Mouse (Mus musculus): ENCODE measurements around the gene Lmbrd2. TPM values are rescaled to one million over a fixed set of nuclear protein-coding genes. Genes with fewer than 3 reads are reported as not detected.
A peak's percentile ranks its signal among the peaks of the same experiment; 100 is the strongest.

Gene Lmbrd2
- 3.1 and 3.9 TPM in 2 replicates for polyA plus RNA-seq (2015; fragmentation: Nextera tagmentation; extraction: Ambion mirVana)

GRCm38 (mm10) chr15:9140252-9140680, at the start of gene Lmbrd2:
Gene Lmbrd2 (plus strand): TSS chr15:9140550.
- ATAC-seq = peak; percentile 99
- Histone ChIP-seq H3K9ac (ENCODE audit: low read depth, low read length) (peak within 1 kb of the TSS; percentile 90), H3K4me1 (ENCODE audit: control insufficient read depth, insufficient read depth, low read depth, low read length) (peaks cover 10% of the 10 kb centered on the region), H3K36me3 (ENCODE audit: control insufficient read depth, insufficient read depth, low read length) (peaks cover 3% of the 10 kb centered on the region; the same call in 1 of the 2 replicates), H3K27ac (ENCODE audit: low read depth, low read length) (peak within 1 kb of the TSS; percentile 94), H3K4me3 (ENCODE audit: low read length) (peak within 1 kb of the TSS; percentile 94), H3K4me2 (ENCODE audit: low read length) (peak within 1 kb of the TSS; percentile 86), H3K27me3 (replicated peaks; ENCODE audit: control insufficient read depth, insufficient read depth, low read length) (no peaks in the 10 kb centered on the region), H3K9me3 (ENCODE audit: control insufficient read depth, low read length) (no peaks in the 10 kb centered on the region)
- WGBS = under 1% methylated on average over 34 of the region's 34 CpGs

- Histone ChIP-seq H3K9me3 (ENCODE audit: control insufficient read depth, low read length) (no peaks in the 10 kb centered on the region), H3K9ac (ENCODE audit: low read depth, low read length) (no peak overlapping the region), H3K36me3 (ENCODE audit: control insufficient read depth, insufficient read depth, low read length) (peaks cover 6% of the 10 kb centered on the region), H3K27me3 (replicated peaks; ENCODE audit: control insufficient read depth, insufficient read depth, low read length) (no peaks in the 10 kb centered on the region), H3K27ac (ENCODE audit: low read depth, low read length) (no peak overlapping the region), H3K4me2 (ENCODE audit: low read length) (no peak overlapping the region), H3K4me3 (ENCODE audit: low read length) (no peak overlapping the region), H3K4me1 (ENCODE audit: control insufficient read depth, insufficient read depth, low read depth, low read length) (peaks cover 5% of the 10 kb centered on the region)
- no peak for ATAC-seq
- WGBS = 97% methylated on average over 5 of the region's 5 CpGs
Measured at GRCm38 (mm10) chr15:9090662-9091061, 49.7 kb upstream of the Lmbrd2 start.

GRCm38 (mm10) chr15:9093598-9094365, 46.6 kb upstream of the Lmbrd2 start:
- WGBS = 80% methylated on average over 11 of the region's 11 CpGs
- no peak overlapping the region for H3K27ac ChIP-seq (ENCODE audit: low read depth, low read length)
- no peak overlapping the region for H3K9ac ChIP-seq (ENCODE audit: low read depth, low read length)
- H3K4me3 ChIP-seq (ENCODE audit: low read length) = no peak overlapping the region
- H3K36me3 ChIP-seq (ENCODE audit: control insufficient read depth, insufficient read depth, low read length) = peaks cover 6% of the 10 kb centered on the region
- ATAC-seq = peak; percentile 43
- peaks cover 5% of the 10 kb centered on the region for H3K4me1 ChIP-seq (ENCODE audit: control insufficient read depth, insufficient read depth, low read depth, low read length)
- no peaks in the 10 kb centered on the region for H3K9me3 ChIP-seq (ENCODE audit: control insufficient read depth, low read length)
- H3K4me2 ChIP-seq (ENCODE audit: low read length) = 0 out of 2 replicates have a peak overlapping the region, but pooled peaks have one; percentile 12
- H3K27me3 ChIP-seq (replicated peaks; ENCODE audit: control insufficient read depth, insufficient read depth, low read length) = no peaks in the 10 kb centered on the region

GRCm38 (mm10) chr15:9094366-9094750, 46.0 kb upstream of the Lmbrd2 start:
- H3K4me2 ChIP-seq (ENCODE audit: low read length) = 0 out of 2 replicates have a peak overlapping the region, but pooled peaks have one; percentile 12
- peaks cover 6% of the 10 kb centered on the region for H3K36me3 ChIP-seq (ENCODE audit: control insufficient read depth, insufficient read depth, low read length)
- WGBS = 23% methylated on average over 13 of the region's 13 CpGs
- H3K4me1 ChIP-seq (ENCODE audit: control insufficient read depth, insufficient read depth, low read depth, low read length) = peaks cover 5% of the 10 kb centered on the region
- no peaks in the 10 kb centered on the region for H3K27me3 ChIP-seq (replicated peaks; ENCODE audit: control insufficient read depth, insufficient read depth, low read length)
- H3K4me3 ChIP-seq (ENCODE audit: low read length) = no peak overlapping the region
- H3K9me3 ChIP-seq (ENCODE audit: control insufficient read depth, low read length) = no peaks in the 10 kb centered on the region
- peak; percentile 91 for ATAC-seq
- no peak overlapping the region for H3K9ac ChIP-seq (ENCODE audit: low read depth, low read length)
- H3K27ac ChIP-seq (ENCODE audit: low read depth, low read length) = no peak overlapping the region

GRCm38 (mm10) chr15:9096865-9097264, 43.5 kb upstream of the Lmbrd2 start:
- H3K9me3 ChIP-seq (ENCODE audit: control insufficient read depth, low read length) = no peaks in the 10 kb centered on the region
- ATAC-seq = no peak
- peaks cover 11% of the 10 kb centered on the region for H3K36me3 ChIP-seq (ENCODE audit: control insufficient read depth, insufficient read depth, low read length)
- no peaks in the 10 kb centered on the region for H3K27me3 ChIP-seq (replicated peaks; ENCODE audit: control insufficient read depth, insufficient read depth, low read length)
- H3K4me3 ChIP-seq (ENCODE audit: low read length) = no peak overlapping the region
- WGBS = 91% methylated on average over 4 of the region's 4 CpGs
- H3K4me2 ChIP-seq (ENCODE audit: low read length) = no peak overlapping the region
- peaks cover 5% of the 10 kb centered on the region for H3K4me1 ChIP-seq (ENCODE audit: control insufficient read depth, insufficient read depth, low read depth, low read length)
- no peak overlapping the region for H3K27ac ChIP-seq (ENCODE audit: low read depth, low read length)
- H3K9ac ChIP-seq (ENCODE audit: low read depth, low read length) = no peak overlapping the region

GRCm38 (mm10) chr15:9100446-9101077, 39.8 kb upstream of the Lmbrd2 start:
- peak; percentile 89 for ATAC-seq
- 72% methylated on average over 10 of the region's 10 CpGs for WGBS
- no peak overlapping the region for H3K4me2 ChIP-seq (ENCODE audit: low read length)
- no peak overlapping the region for H3K4me3 ChIP-seq (ENCODE audit: low read length)
- no peaks in the 10 kb centered on the region for H3K9me3 ChIP-seq (ENCODE audit: control insufficient read depth, low read length)
- no peaks in the 10 kb centered on the region for H3K27me3 ChIP-seq (replicated peaks; ENCODE audit: control insufficient read depth, insufficient read depth, low read length)
- no peak overlapping the region; the same call in 1 of the 2 replicates for H3K27ac ChIP-seq (ENCODE audit: low read depth, low read length)
- peaks cover 9% of the 10 kb centered on the region; the same call in 1 of the 2 replicates for H3K36me3 ChIP-seq (ENCODE audit: control insufficient read depth, insufficient read depth, low read length)
- no peak overlapping the region for H3K9ac ChIP-seq (ENCODE audit: low read depth, low read length)
- no peaks in the 10 kb centered on the region for H3K4me1 ChIP-seq (ENCODE audit: control insufficient read depth, insufficient read depth, low read depth, low read length)

GRCm38 (mm10) chr15:9106303-9107074, 33.9 kb upstream of the Lmbrd2 start:
- no peak for ATAC-seq
- H3K9ac ChIP-seq (ENCODE audit: low read depth, low read length) = no peak overlapping the region
- no peak overlapping the region for H3K4me3 ChIP-seq (ENCODE audit: low read length)
- no peaks in the 10 kb centered on the region for H3K9me3 ChIP-seq (ENCODE audit: control insufficient read depth, low read length)
- no peak overlapping the region for H3K27ac ChIP-seq (ENCODE audit: low read depth, low read length)
- no peaks in the 10 kb centered on the region for H3K27me3 ChIP-seq (replicated peaks; ENCODE audit: control insufficient read depth, insufficient read depth, low read length)
- no peaks in the 10 kb centered on the region for H3K4me1 ChIP-seq (ENCODE audit: control insufficient read depth, insufficient read depth, low read depth, low read length)
- H3K4me2 ChIP-seq (ENCODE audit: low read length) = no peak overlapping the region
- WGBS = 73% methylated on average over 13 of the region's 13 CpGs
- peaks cover 8% of the 10 kb centered on the region for H3K36me3 ChIP-seq (ENCODE audit: control insufficient read depth, insufficient read depth, low read length)

GRCm38 (mm10) chr15:9110526-9111347, 29.6 kb upstream of the Lmbrd2 start:
- ATAC-seq = no peak
- Histone ChIP-seq H3K36me3 (ENCODE audit: control insufficient read depth, insufficient read depth, low read length) (peaks cover 11% of the 10 kb centered on the region), H3K4me1 (ENCODE audit: control insufficient read depth, insufficient read depth, low read depth, low read length) (no peaks in the 10 kb centered on the region), H3K27ac (ENCODE audit: low read depth, low read length) (no peak overlapping the region), H3K4me3 (ENCODE audit: low read length) (no peak overlapping the region), H3K27me3 (replicated peaks; ENCODE audit: control insufficient read depth, insufficient read depth, low read length) (no peaks in the 10 kb centered on the region), H3K9ac (ENCODE audit: low read depth, low read length) (no peak overlapping the region), H3K4me2 (ENCODE audit: low read length) (no peak overlapping the region), H3K9me3 (ENCODE audit: control insufficient read depth, low read length) (no peaks in the 10 kb centered on the region)
- 86% methylated on average over 6 of the region's 6 CpGs for WGBS
